Mouse (Mus musculus) midbrain, embryonic 10.5 days (tissue): ENCODE measurements at regions not wholly inside any gene's neighbourhood (a gene's known extent, or its start where the extent isn't known, plus 50 kb on each side); places are given as distances from the start of the nearest gene placed in this dataset.
A peak's percentile ranks its signal among the peaks of the same experiment; 100 is the strongest.
"Not testable (repeated sequence)": the region's sequence is repeated elsewhere in the genome, so short reads cannot be mapped to it uniquely, and the experiment has no call there.

Experiments
- DNase-seq: peaks from one replicate; pipeline ENCODE4 v3.0.0-alpha.2; 2017; ENCODE audit warnings: low spot score
- H3K27ac ChIP-seq: fragments of 300-500 bp; sonication (generic); replicated peaks from 2 replicates; pipeline ENCODE4 v1.5.1; 2016; ENCODE audit warnings: mild to moderate bottlenecking
- H3K27me3 ChIP-seq: fragments of 300-500 bp; sonication (generic); 2 replicates; pipeline ENCODE4 v1.6.1; 2016; ENCODE audit warnings: low read depth, mild to moderate bottlenecking; ENCODE audit not compliant: poor library complexity, severe bottlenecking
- H3K36me3 ChIP-seq: fragments of 300-500 bp; sonication (generic); 2 replicates; pipeline ENCODE4 v1.6.1; 2016; ENCODE audit warnings: mild to moderate bottlenecking, moderate library complexity
- H3K4me1 ChIP-seq: fragments of 300-500 bp; sonication (generic); 2 replicates; pipeline ENCODE4 v1.6.1; 2016
- H3K4me3 ChIP-seq: fragments of 300-500 bp; sonication (generic); 2 replicates; pipeline ENCODE4 v1.5.1; 2016; ENCODE audit warnings: mild to moderate bottlenecking, moderate library complexity
- H3K9me3 ChIP-seq: fragments of 300-500 bp; sonication (generic); replicated peaks from 2 replicates; pipeline ENCODE4 v1.6.1; 2016; ENCODE audit warnings: mild to moderate bottlenecking
- WGBS: fragments of 180-500 bp; shearing (Covaris S2); methylation state at CpG from one replicate; pipeline ENCODE4 v1.1.7; 2016; 5-methylcytosine and 5-hydroxymethylcytosine counted together

GRCm38 (mm10) chr4:69548104-69548503 lies 593.9 kb upstream of the Brinp1 start:
- 91% methylated on average over 2 of the region's 2 CpGs for WGBS
- Histone ChIP-seq H3K36me3 (no peaks in the 10 kb centered on the region), H3K27me3 (no peaks in the 10 kb centered on the region), H3K4me1 (peaks cover 8% of the 10 kb centered on the region), H3K4me3 (no peak overlapping the region), H3K27ac (no peak overlapping the region), H3K9me3 (no peaks in the 10 kb centered on the region)
- no peak for DNase-seq

- Histone ChIP-seq H3K9me3 (no peaks in the 10 kb centered on the region), H3K36me3 (no peaks in the 10 kb centered on the region), H3K4me3 (no peak overlapping the region), H3K4me1 (no peaks in the 10 kb centered on the region), H3K27ac (no peak overlapping the region), H3K27me3 (no peaks in the 10 kb centered on the region)
- no peak for DNase-seq
- 87% methylated on average over 6 of the region's 6 CpGs for WGBS
Observed at GRCm38 (mm10) chr4:69538172-69538908, 584.1 kb upstream of the Brinp1 start.

GRCm38 (mm10) chr4:69533107-69533506 lies 578.9 kb upstream of the Brinp1 start:
- WGBS, result 80% methylated on average over 3 of the region's 3 CpGs
- Histone ChIP-seq H3K36me3 (no peaks in the 10 kb centered on the region), H3K27ac (no peak overlapping the region), H3K27me3 (no peaks in the 10 kb centered on the region), H3K9me3 (no peaks in the 10 kb centered on the region), H3K4me3 (no peak overlapping the region), H3K4me1 (no peaks in the 10 kb centered on the region)
- DNase-seq, result no peak

- H3K4me1 ChIP-seq, result no peaks in the 10 kb centered on the region
- WGBS, result 90% methylated on average over 2 of the region's 2 CpGs
- H3K4me3 ChIP-seq, result no peak overlapping the region
- no peaks in the 10 kb centered on the region for H3K9me3 ChIP-seq
- no peak for DNase-seq
- H3K27me3 ChIP-seq, result no peaks in the 10 kb centered on the region
- no peak overlapping the region for H3K27ac ChIP-seq
- H3K36me3 ChIP-seq, result no peaks in the 10 kb centered on the region
Observed at GRCm38 (mm10) chr4:69523112-69523511, 568.9 kb upstream of the Brinp1 start.

GRCm38 (mm10) chr4:69508281-69508680 lies 554.1 kb upstream of the Brinp1 start:
- Histone ChIP-seq H3K4me1 (no peaks in the 10 kb centered on the region), H3K9me3 (no peaks in the 10 kb centered on the region), H3K36me3 (no peaks in the 10 kb centered on the region), H3K27me3 (no peaks in the 10 kb centered on the region), H3K4me3 (no peak overlapping the region), H3K27ac (no peak overlapping the region)
- DNase-seq, result no peak
- WGBS, result 80% methylated on average over 4 of the region's 4 CpGs

- Histone ChIP-seq H3K36me3 (no peaks in the 10 kb centered on the region), H3K27me3 (no peaks in the 10 kb centered on the region), H3K4me1 (peaks cover 10% of the 10 kb centered on the region), H3K9me3 (no peaks in the 10 kb centered on the region), H3K27ac (peak overlapping the region; percentile 59; the same call in 1 of the 2 replicates), H3K4me3 (no peak overlapping the region)
- 78% methylated on average over 1 of the region's 1 CpGs for WGBS
- DNase-seq, result peak; percentile 13
Observed at GRCm38 (mm10) chr4:69471200-69471599, 517.0 kb upstream of the Brinp1 start.

- H3K36me3 ChIP-seq, result no peaks in the 10 kb centered on the region
- H3K9me3 ChIP-seq, result no peaks in the 10 kb centered on the region
- no peak for DNase-seq
- H3K4me3 ChIP-seq, result no peak overlapping the region
- H3K27me3 ChIP-seq, result no peaks in the 10 kb centered on the region
- H3K27ac ChIP-seq, result no peak overlapping the region
- no peaks in the 10 kb centered on the region for H3K4me1 ChIP-seq
Observed at GRCm38 (mm10) chr4:69459990-69460389, 505.8 kb upstream of the Brinp1 start.

GRCm38 (mm10) chr4:69456420-69456819 lies 502.2 kb upstream of the Brinp1 start:
- Histone ChIP-seq H3K4me1 (no peaks in the 10 kb centered on the region), H3K4me3 (no peak overlapping the region), H3K27me3 (no peaks in the 10 kb centered on the region), H3K27ac (no peak overlapping the region), H3K9me3 (no peaks in the 10 kb centered on the region), H3K36me3 (no peaks in the 10 kb centered on the region)
- WGBS, result 89% methylated on average over 4 of the region's 4 CpGs
- no peak for DNase-seq

GRCm38 (mm10) chr4:69446161-69446560 lies 492.0 kb upstream of the Brinp1 start:
- Histone ChIP-seq H3K9me3 (no peaks in the 10 kb centered on the region), H3K4me3 (no peak overlapping the region), H3K4me1 (no peaks in the 10 kb centered on the region), H3K27me3 (no peaks in the 10 kb centered on the region), H3K27ac (no peak overlapping the region), H3K36me3 (no peaks in the 10 kb centered on the region)
- WGBS, result 93% methylated on average over 6 of the region's 6 CpGs
- DNase-seq, result no peak

- DNase-seq, result no peak
- Histone ChIP-seq H3K4me3 (no peak overlapping the region), H3K4me1 (no peaks in the 10 kb centered on the region), H3K27me3 (no peaks in the 10 kb centered on the region), H3K9me3 (no peaks in the 10 kb centered on the region), H3K36me3 (no peaks in the 10 kb centered on the region), H3K27ac (no peak overlapping the region)
- 82% methylated on average over 2 of the region's 2 CpGs for WGBS
Observed at GRCm38 (mm10) chr4:69443956-69444355, 489.8 kb upstream of the Brinp1 start.

- H3K27me3 ChIP-seq, result no peaks in the 10 kb centered on the region
- no peak for DNase-seq
- H3K27ac ChIP-seq, result no peak overlapping the region
- H3K4me3 ChIP-seq, result no peak overlapping the region
- no peaks in the 10 kb centered on the region for H3K36me3 ChIP-seq
- H3K4me1 ChIP-seq, result no peaks in the 10 kb centered on the region
- WGBS, result 90% methylated on average over 9 of the region's 9 CpGs
- H3K9me3 ChIP-seq, result no peaks in the 10 kb centered on the region
Observed at GRCm38 (mm10) chr4:69435390-69435789, 481.2 kb upstream of the Brinp1 start.

- not testable (repeated sequence) for H3K27ac ChIP-seq, H3K4me1 ChIP-seq, H3K27me3 ChIP-seq, DNase-seq, H3K4me3 ChIP-seq, H3K9me3 ChIP-seq, H3K36me3 ChIP-seq
- WGBS, result 95% methylated on average over 23 of the region's 23 CpGs
Observed at GRCm38 (mm10) chr4:69410411-69410810, 456.2 kb upstream of the Brinp1 start.

GRCm38 (mm10) chr4:69395451-69395850 lies 441.3 kb upstream of the Brinp1 start:
- Histone ChIP-seq H3K4me1 (no peaks in the 10 kb centered on the region), H3K27ac (no peak overlapping the region), H3K4me3 (no peak overlapping the region), H3K9me3 (no peaks in the 10 kb centered on the region), H3K36me3 (no peaks in the 10 kb centered on the region), H3K27me3 (no peaks in the 10 kb centered on the region)
- WGBS, result 84% methylated on average over 3 of the region's 3 CpGs
- no peak for DNase-seq

GRCm38 (mm10) chr4:69383318-69383717 lies 429.1 kb upstream of the Brinp1 start:
- Histone ChIP-seq H3K27ac (no peak overlapping the region), H3K27me3 (no peaks in the 10 kb centered on the region), H3K9me3 (no peaks in the 10 kb centered on the region), H3K4me3 (no peak overlapping the region), H3K36me3 (no peaks in the 10 kb centered on the region), H3K4me1 (no peaks in the 10 kb centered on the region)
- no peak for DNase-seq
